Mouse (Mus musculus) liver, postnatal 0 days (tissue): ENCODE measurements at regions not wholly inside any gene's neighbourhood (a gene's known extent, or its start where the extent isn't known, plus 50 kb on each side); places are given as distances from the start of the nearest gene placed in this dataset.

Experiments
- CTCF ChIP-seq: sonication (generic); IDR thresholded peaks from 2 replicates; pipeline ENCODE4 v1.5.1; 2016; ENCODE audit warnings: antibody characterized with exemption, low read depth
- EP300 ChIP-seq: IDR thresholded peaks from 2 replicates; pipeline ENCODE4 v1.6.1; 2016; ENCODE audit warnings: antibody characterized with exemption, low read depth, mild to moderate bottlenecking

DNA sequence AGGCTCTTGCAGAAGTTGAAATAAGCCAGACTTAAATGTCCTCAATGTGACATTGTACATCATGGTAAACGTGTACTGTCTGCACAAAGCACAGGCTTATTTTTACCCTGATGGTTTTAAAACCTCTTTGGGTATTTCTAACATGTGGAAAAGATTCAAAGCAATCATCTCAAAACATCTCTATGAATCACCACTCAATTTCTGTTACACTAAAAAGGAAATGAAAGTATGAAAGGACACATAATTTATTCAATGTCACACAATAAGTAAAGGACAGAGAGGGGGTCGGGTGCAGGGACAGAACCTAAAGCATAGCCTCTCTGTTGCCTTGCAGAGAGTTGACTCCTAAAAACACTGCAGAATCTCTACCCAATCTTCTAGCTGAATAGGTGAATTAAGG lies 141.3 kb downstream of the Lca5 start:
- TF ChIP-seq CTCF: no peak
- no peak for TF ChIP-seq EP300
